Mouse (Mus musculus) heart, embryonic 11.5 days (tissue): ENCODE results near the gene Nucb1. TPM values are rescaled to one million over a fixed set of nuclear protein-coding genes. Genes with fewer than 3 reads are reported as not detected.
"Not testable (repeated sequence)": the region's sequence is repeated elsewhere in the genome, so short reads cannot be mapped to it uniquely, and the experiment has no call there.

Source experiments
- ATAC-seq: fragments of 200-750 bp; cut with Nextera tagmentation; replicated peaks from 2 replicates; pipeline ENCODE4 v1.8.0; 2017; ENCODE audit warnings: moderate library complexity; ENCODE audit not compliant: insufficient number of reproducible peaks, low FRiP score, low TSS enrichment
- H3K27ac ChIP-seq: fragments of 300-500 bp; sonication (generic); 2 replicates; pipeline ENCODE4 v1.5.1; 2014; ENCODE audit warnings: mild to moderate bottlenecking, low read depth, low read length
- H3K27me3 ChIP-seq: fragments of 300-500 bp; sonication (generic); 2 replicates; pipeline ENCODE4 v1.6.1; 2014; ENCODE audit warnings: mild to moderate bottlenecking, low read length, mixed read lengths; ENCODE audit not compliant: control insufficient read depth, insufficient read depth
- H3K36me3 ChIP-seq: fragments of 300-500 bp; sonication (generic); 2 replicates; pipeline ENCODE4 v1.6.1; 2014; ENCODE audit warnings: mild to moderate bottlenecking, low read length, moderate library complexity, mixed read lengths; ENCODE audit not compliant: control insufficient read depth, insufficient read depth
- H3K4me1 ChIP-seq: fragments of 300-500 bp; sonication (generic); 2 replicates; pipeline ENCODE4 v1.6.1; 2014; ENCODE audit warnings: low read length; ENCODE audit not compliant: control insufficient read depth, insufficient read depth
- H3K4me2 ChIP-seq: fragments of 300-500 bp; sonication (generic); 2 replicates; pipeline ENCODE4 v1.6.1; 2014; ENCODE audit warnings: mild to moderate bottlenecking, moderate library complexity
- H3K4me3 ChIP-seq: fragments of 300-500 bp; sonication (generic); 2 replicates; pipeline ENCODE4 v1.5.1; 2014; ENCODE audit warnings: low read depth, low read length
- H3K9ac ChIP-seq: fragments of 300-500 bp; sonication (generic); 2 replicates; pipeline ENCODE4 v1.6.1; 2014; ENCODE audit warnings: mild to moderate bottlenecking, low read depth, low read length, moderate library complexity
- H3K9me3 ChIP-seq: fragments of 300-500 bp; sonication (generic); replicated peaks from 2 replicates; pipeline ENCODE4 v1.6.1; 2016; ENCODE audit warnings: low read length; ENCODE audit not compliant: control insufficient read depth
- WGBS: fragments of 180-500 bp; shearing (Covaris S2); extraction: QIAGEN DNeasy Blood & Tissue Kit; methylation state at CpG from one replicate; pipeline ENCODE4 v1.1.7; 2014; ENCODE audit not compliant: insufficient replicate concordance; 5-methylcytosine and 5-hydroxymethylcytosine counted together
- polyA plus RNA-seq: library from polyadenylated mRNA; unstranded; fragments of >200 nt; fragmentation: Nextera tagmentation; extraction: Ambion mirVana; gene quantifications from 2 replicates; pipeline ENCODE4 v1.2.1, GENCODE M21; 2014

Gene Nucb1
- polyA plus RNA-seq, 1 experiment from 2014 or later = 165 TPM

GRCm38 (mm10) chr7:45488293-45489204 lies 21.7 kb downstream of the Nucb1 start, which contains the start of gene Dhdh:
Gene Dhdh (minus strand): TSS chr7:45488805.
- ATAC-seq = peak; percentile 31
- WGBS = 6% methylated on average over 38 of the region's 38 CpGs
- Histone ChIP-seq H3K36me3 (peaks cover 8% of the 10 kb centered on the region; the same call in 1 of the 2 replicates), H3K9ac (peak within 1 kb of the TSS; percentile 80), H3K9me3 (no peaks in the 10 kb centered on the region), H3K4me1 (0 out of 2 replicates have a peak, but pooled peaks cover 3% of the 10 kb centered on the region), H3K4me3 (peak within 1 kb of the TSS; percentile 55), H3K4me2 (peak within 1 kb of the TSS; percentile 76), H3K27me3 (no peaks in the 10 kb centered on the region), H3K27ac (peak within 1 kb of the TSS; percentile 57; the same call in 1 of the 2 replicates)

- 29% methylated on average over 11 of the region's 11 CpGs for WGBS
- no peaks in the 10 kb centered on the region for H3K27me3 ChIP-seq
- ATAC-seq = no peak
- H3K4me1 ChIP-seq = 0 out of 2 replicates have a peak, but pooled peaks cover 3% of the 10 kb centered on the region
- peak overlapping the region; percentile 55 for H3K4me3 ChIP-seq
- H3K4me2 ChIP-seq = peak overlapping the region; percentile 76
- no peaks in the 10 kb centered on the region for H3K9me3 ChIP-seq
- peaks cover 5% of the 10 kb centered on the region; the same call in 1 of the 2 replicates for H3K36me3 ChIP-seq
- H3K27ac ChIP-seq = peak overlapping the region; percentile 54; the same call in 1 of the 2 replicates
- peak overlapping the region; percentile 80 for H3K9ac ChIP-seq
Observed at GRCm38 (mm10) chr7:45487861-45488292, 22.3 kb downstream of the Nucb1 start.

- 79% methylated on average over 12 of the region's 12 CpGs for WGBS
- no peak for ATAC-seq
- H3K27me3 ChIP-seq = no peaks in the 10 kb centered on the region
- 0 out of 2 replicates have a peak, but pooled peaks cover 3% of the 10 kb centered on the region for H3K4me1 ChIP-seq
- H3K27ac ChIP-seq = no peak within 1 kb of the TSS
- no peak within 1 kb of the TSS for H3K4me3 ChIP-seq
- H3K9ac ChIP-seq = no peak within 1 kb of the TSS
- no peaks in the 10 kb centered on the region for H3K36me3 ChIP-seq
- no peak within 1 kb of the TSS for H3K4me2 ChIP-seq
- H3K9me3 ChIP-seq = no peaks in the 10 kb centered on the region
Observed at GRCm38 (mm10) chr7:45486761-45487415, 23.3 kb downstream of the Nucb1 start, which contains the start of gene Gm45808. Gene Gm45808 (minus strand): TSS chr7:45486811.

GRCm38 (mm10) chr7:45486158-45486557 lies 24.0 kb downstream of the Nucb1 start:
- Histone ChIP-seq H3K27ac (no peak overlapping the region), H3K4me3 (no peak overlapping the region), H3K36me3 (no peaks in the 10 kb centered on the region), H3K4me1 (0 out of 2 replicates have a peak, but pooled peaks cover 3% of the 10 kb centered on the region), H3K9ac (no peak overlapping the region), H3K9me3 (no peaks in the 10 kb centered on the region), H3K4me2 (no peak overlapping the region), H3K27me3 (no peaks in the 10 kb centered on the region)
- ATAC-seq = no peak
- 49% methylated on average over 7 of the region's 7 CpGs for WGBS

- WGBS = 90% methylated on average over 5 of the region's 5 CpGs
- H3K27me3 ChIP-seq, H3K9ac ChIP-seq, H3K4me3 ChIP-seq, H3K36me3 ChIP-seq, H3K4me1 ChIP-seq, ATAC-seq, H3K9me3 ChIP-seq, H3K4me2 ChIP-seq, H3K27ac ChIP-seq: not testable (repeated sequence)
Observed at GRCm38 (mm10) chr7:45484985-45485384, 25.2 kb downstream of the Nucb1 start.

GRCm38 (mm10) chr7:45482166-45482565 lies 28.0 kb downstream of the Nucb1 start:
- Histone ChIP-seq H3K27me3 (no peaks in the 10 kb centered on the region), H3K4me3 (no peak overlapping the region), H3K36me3 (no peaks in the 10 kb centered on the region), H3K9me3 (no peaks in the 10 kb centered on the region), H3K27ac (no peak overlapping the region), H3K9ac (no peak overlapping the region), H3K4me2 (no peak overlapping the region), H3K4me1 (no peaks in the 10 kb centered on the region)
- WGBS = 61% methylated on average over 1 of the region's 1 CpGs
- no peak for ATAC-seq

GRCm38 (mm10) chr7:45481374-45481927 lies 28.8 kb downstream of the Nucb1 start, which contains the start of gene Tulp2:
Gene Tulp2 (plus strand): TSS chr7:45481877.
- H3K27me3 ChIP-seq = no peaks in the 10 kb centered on the region
- H3K4me3 ChIP-seq = no peak within 1 kb of the TSS
- peak; percentile 60; the same call in 1 of the 2 replicates for ATAC-seq
- no peak within 1 kb of the TSS for H3K4me2 ChIP-seq
- no peaks in the 10 kb centered on the region for H3K4me1 ChIP-seq
- no peaks in the 10 kb centered on the region for H3K36me3 ChIP-seq
- no peak within 1 kb of the TSS for H3K9ac ChIP-seq
- no peak within 1 kb of the TSS for H3K27ac ChIP-seq
- H3K9me3 ChIP-seq = no peaks in the 10 kb centered on the region
- WGBS = 44% methylated on average over 15 of the region's 15 CpGs

- H3K27me3 ChIP-seq, H3K36me3 ChIP-seq, H3K4me1 ChIP-seq, H3K9me3 ChIP-seq, ATAC-seq, H3K4me2 ChIP-seq, H3K27ac ChIP-seq, H3K4me3 ChIP-seq, H3K9ac ChIP-seq: not testable (repeated sequence)
- WGBS = 75% methylated on average over 3 of the region's 4 CpGs
Observed at GRCm38 (mm10) chr7:45480310-45480709, 29.9 kb downstream of the Nucb1 start.
